Mouse (Mus musculus) c-Kit-negative CD71-positive TER-119-positive erythroid progenitor cells, embryonic 14.5 days (primary cell): ENCODE measurements at regions not wholly inside any gene's neighbourhood (a gene's known extent, or its start where the extent isn't known, plus 50 kb on each side); places are given as distances from the start of the nearest gene placed in this dataset.
"Not testable (repeated sequence)": the region's sequence is repeated elsewhere in the genome, so short reads cannot be mapped to it uniquely, and the experiment has no call there.

Source experiments
- DNase-seq: peaks from one replicate; pipeline ENCODE4 v3.0.0-alpha.2; 2013; ENCODE audit warnings: low read depth, low spot score

DNA sequence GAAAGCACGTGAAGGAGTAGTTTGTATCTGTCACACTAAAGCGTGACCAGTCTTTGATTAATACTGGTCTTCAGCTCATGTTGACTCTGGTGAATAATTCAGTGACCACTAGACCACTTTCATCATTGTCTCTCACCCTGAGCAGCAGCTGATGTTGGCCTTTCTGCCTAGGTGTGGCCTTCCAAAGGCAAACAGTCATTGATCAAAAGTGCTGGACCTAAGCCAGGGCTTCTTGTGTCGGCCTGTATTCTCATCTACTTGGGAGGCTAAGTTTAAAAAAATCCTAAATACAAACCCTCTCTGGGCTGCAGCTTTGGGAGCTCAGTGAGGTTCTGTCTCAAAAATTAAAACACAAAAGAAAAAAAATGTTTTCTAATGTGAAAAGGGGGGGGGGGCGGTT, 475.0 kb upstream of the Cdh5 start:
- no peak for DNase-seq

DNA sequence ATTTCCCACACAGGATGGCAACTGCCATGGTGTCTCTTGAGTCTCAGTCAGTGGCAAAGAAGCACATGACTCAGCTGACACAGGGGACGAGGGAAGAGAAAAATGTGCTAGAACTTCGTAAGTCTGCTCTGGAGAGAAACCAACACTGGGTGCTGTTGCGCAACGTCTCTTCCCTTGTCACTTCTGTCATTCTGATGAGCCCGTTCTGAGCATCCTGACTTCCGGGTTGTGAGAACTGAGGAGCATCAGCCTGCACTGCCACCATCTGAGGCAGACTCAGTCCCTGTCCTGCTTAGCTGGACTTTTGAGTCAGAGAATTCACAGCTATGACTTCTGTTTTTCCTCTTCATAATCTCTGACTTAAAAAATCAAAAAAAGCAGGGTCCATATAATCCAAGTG, 468.9 kb upstream of the Cdh5 start:
- DNase-seq = no peak

DNA sequence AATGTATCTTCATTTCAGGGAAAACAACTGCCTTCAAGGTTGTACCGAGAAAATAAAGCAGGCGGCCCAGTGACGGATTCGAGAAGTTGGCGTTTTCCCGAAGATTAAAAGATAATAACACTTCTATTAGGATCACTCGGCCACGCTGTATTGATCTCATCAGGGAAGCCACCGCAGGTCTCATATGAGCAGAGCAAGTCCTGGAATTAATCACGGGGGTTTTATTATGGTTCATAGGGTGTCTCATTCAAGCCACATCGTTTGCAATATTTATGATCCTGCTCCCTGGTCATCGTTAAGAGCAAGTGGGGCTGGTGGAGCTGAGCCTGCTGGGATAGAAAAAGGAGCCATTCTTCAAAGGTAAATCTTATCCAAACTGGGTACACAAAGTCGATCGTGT, 466.5 kb upstream of the Cdh5 start:
- no peak for DNase-seq

DNA sequence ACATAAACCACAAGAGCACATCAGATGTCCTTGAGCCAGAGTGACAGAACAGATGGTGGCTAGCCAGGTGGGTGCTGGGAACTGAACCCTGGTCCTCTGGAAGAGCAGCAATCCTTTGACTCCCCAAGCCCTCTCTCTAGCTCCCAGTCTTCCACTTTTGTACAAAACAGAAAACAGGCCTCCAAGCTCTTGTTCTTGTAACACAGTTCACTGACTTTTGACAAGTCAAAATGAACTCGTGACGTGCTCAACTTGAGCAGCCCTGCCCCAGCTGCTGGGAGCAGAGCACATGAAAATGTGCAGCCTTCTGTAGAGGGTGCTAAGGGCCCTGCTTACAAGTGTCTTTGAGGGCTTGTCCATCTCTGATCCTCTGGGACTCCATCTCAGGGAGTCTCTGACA, 457.8 kb upstream of the Cdh5 start:
- DNase-seq = no peak

DNA sequence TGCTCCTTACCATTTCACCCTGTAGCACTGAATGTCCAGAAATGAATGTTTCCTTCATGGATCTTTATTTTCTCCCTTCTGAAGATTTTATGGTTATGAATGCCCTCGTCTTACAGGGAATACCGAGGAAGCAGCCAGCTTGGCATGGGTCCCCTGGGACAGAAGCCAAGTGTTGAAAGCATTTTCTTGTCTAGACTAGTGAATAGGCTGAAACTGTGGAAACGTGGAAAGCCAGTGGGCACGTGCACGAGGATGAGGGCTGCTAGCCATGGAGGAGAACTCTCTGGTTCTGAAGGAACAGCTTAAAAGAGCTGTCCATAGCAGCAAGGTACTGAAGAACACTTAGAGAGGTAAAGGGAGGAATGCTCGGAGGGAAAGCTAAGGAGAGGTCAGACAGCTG, 457.3 kb upstream of the Cdh5 start:
- DNase-seq = no peak

DNA sequence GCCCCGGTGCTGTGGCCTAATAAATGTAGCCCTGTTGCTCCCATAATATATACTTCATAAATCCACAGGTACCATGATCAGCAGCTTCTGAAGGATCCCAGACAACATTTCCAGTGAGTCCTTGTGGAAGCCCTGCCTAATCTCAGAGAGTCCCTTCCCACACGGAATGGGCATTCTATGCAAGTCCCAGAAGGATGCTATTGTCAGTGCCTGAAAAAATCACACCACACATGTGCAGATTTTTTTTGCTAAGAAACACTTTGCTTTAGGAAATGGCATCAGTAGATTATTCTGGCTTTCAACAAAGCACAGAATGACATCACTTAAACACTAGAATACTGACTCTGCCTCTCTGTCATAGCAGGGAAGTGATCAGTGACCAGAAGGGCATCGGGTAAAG, 456.6 kb upstream of the Cdh5 start:
- no peak for DNase-seq

DNA sequence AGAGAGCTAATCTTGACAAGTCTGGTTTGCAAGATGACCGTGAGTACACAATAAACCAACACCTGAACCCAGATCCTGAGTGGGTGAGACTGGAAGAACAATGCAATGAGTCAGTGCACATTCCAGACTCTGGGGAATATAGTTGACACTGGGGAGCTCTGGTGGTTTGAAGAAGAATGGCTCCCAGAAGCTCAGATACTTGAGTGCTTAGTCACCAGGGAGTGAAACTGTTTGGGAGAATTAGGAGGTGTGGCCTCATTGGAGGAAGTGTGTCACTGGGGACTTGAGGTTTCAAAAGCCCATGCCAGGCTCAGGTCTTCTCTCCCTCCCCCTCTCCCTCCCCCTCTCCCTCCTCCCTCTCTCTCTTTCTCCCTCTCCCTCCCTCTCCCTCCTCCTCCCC, 436.6 kb upstream of the Cdh5 start:
- no peak for DNase-seq

DNA sequence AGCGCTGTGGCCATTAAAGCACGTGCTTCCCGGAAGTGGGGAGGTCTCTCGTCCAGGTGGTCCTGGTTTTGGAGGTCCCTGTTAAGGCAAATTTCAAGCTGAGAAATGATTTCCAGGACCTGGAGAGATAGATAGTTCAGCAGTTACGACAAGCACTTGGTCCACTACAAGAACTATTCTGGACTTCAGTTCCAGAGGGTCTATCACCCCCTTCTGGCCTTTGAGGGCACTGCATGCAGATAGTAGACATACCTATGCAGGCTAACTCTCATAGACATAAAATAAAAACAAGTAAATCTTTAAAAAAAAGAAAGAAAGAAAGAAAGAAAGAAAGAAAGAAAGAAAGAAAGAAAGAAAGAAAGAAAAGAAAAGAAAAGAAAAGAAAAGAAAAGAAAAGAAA, 415.2 kb upstream of the Cdh5 start:
- DNase-seq = not testable (repeated sequence)

DNA sequence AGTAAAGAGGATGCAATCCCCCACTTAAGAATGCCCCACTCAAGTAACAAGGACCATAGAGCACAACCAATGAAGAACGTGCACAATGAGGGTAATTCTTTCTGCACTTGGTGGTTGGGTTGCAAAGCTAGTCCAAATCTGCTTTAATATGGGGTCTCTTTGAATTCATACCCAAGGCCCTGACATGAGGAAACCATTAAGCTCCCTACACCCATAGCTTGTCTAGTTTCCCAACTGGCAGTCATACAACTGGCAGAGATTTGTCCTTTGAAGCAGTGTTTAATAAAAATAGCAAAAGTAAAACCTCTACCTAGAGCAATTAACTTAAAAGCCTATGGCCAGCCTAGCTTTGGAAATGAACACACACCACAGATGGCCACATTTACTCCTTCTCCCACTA, 411.0 kb upstream of the Cdh5 start:
- DNase-seq = no peak

DNA sequence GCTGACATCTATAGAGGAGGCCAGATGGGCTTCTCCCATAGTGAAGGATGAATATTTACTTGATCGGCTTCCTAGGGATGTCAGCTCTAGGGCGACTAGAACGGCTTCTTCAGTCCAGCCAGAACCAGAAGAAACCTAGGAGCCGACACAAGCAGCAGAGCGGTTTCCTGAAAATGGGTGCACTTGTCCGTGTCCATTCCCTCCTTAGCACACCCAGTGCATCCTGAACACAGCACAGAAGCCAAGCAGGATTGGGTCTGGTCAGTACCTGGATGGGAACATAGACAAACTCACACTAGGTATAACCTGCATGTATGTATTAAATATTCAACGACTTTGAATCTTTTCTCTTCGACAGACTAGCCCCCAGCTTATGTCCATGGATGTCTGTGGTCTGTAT, 407.9 kb upstream of the Cdh5 start:
- DNase-seq = no peak

DNA sequence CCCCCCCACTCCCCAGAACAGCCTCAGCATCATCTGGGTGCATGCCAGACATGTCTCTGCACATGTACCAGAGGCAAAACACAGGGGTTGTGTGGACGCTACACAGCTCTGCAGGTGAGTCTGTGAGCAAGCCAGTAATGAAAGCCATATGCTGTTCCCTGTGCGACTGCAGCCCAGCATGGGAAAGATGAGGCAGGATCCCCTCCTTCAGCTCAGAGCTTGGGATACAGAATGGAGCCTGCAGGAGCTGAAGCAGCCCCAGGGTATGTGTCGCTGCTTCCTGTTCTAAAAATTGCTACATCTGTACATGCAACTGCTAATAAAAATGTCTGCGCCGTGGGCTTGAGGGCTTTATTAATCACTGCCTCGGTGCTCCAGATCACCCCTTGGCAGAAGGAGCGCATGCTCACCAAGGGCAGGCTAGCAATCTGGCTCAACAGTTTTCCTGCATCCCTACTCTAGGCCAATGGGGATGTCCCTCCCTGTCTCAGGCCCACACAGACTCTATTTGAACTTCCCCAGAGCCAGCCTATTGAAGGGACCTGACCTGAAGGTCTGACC, 407.0 kb upstream of the Cdh5 start:
- no peak for DNase-seq

DNA sequence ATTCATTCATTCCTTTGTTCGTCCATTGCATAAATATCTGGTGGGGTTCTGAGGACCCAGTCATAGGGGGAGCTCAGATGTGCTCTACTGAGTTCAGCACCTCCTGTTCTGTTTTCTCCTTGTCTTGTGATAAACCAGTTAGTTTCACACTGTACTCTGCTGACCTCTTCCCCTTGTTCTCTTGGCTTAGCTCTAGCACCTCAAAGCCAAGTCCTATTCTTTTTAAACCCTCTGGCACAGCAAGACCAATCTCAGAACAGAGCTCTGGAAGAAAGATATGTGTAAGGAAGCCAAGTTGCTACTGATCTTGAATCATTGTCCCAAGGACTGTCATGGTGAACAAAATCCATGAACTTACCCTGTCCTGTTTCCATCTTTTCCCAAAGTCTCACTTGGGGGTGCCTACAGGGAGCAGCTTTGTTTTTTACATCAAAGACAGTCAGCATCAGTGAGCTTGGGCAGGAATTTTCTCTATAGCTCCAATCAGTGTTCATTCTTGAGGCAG, 402.4 kb upstream of the Cdh5 start:
- DNase-seq = no peak

DNA sequence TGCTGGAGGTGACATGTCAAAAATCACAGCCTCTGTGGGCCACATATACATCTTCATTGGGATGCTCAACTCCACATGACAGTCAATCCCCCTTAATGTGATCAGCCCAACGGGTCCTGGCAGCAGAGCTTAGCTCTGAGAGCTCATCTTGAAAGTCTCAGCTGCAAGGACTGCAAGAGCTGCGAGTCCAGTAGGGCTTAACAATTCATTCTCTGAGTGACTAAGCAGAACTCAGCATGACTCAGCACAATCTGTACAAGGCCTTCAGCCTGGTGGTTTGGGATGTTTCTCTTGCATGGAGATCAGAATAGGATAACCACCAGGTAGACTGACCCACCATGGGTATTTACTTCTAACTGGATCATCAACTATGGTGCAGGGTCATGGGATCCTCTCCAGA, 399.2 kb upstream of the Cdh5 start:
- no peak for DNase-seq

DNA sequence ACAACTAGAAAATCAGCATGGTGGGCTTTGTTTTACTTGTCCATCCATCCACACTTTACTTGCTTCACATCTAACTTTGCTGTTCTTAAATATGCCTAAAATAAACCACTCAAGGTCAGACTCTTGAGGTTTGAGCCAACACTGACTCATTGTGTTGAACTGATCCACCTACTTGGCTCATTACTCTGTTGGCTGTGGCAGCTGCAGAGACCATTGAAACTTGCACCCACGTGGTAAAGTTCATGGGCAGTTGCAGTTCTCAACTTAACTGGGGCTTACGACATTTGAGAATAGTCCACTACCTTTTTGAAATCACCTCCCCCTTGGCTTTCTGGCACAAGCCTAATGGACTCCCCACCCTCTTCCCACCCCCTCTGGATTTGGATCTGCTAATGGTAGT, 395.3 kb upstream of the Cdh5 start:
- DNase-seq = no peak

DNA sequence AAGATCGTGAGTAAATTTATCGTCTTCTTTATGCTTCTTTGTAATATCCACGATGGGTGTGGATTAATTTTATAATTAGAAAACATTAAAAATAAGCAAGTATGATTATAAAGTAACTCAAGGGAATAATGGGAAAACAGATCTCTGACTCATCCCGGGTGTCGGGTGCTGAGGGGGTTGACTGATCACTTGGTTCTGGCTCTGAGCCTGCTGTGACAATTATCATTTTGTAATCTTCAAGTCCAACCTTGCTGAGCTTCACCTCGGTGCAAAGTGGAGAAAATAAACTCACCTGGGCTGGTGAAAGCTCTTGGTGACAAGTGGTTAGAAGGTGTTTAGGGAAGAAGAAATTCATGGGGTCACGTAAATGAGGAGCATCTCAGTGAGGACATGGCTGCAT, 390.6 kb upstream of the Cdh5 start:
- not testable (repeated sequence) for DNase-seq

DNA sequence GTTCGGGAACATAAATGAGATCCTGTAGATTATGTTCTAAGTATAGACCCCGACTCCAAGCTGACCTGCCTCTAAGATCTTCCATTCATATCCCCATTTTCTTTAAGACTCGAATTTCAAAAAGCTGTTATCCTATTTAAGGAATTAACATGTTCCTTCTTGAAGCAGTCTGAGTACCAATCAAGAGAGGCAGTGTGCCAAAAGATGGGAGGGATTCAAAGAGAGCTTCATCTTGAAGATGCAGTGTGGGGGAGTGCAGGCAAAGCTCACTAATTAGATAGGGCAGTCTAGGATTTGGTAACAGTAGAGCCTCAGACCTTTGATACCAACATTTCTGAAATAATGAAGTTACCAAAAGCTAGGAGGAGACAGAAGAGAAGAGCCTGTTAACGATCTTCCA, 383.7 kb upstream of the Cdh5 start:
- DNase-seq = no peak

DNA sequence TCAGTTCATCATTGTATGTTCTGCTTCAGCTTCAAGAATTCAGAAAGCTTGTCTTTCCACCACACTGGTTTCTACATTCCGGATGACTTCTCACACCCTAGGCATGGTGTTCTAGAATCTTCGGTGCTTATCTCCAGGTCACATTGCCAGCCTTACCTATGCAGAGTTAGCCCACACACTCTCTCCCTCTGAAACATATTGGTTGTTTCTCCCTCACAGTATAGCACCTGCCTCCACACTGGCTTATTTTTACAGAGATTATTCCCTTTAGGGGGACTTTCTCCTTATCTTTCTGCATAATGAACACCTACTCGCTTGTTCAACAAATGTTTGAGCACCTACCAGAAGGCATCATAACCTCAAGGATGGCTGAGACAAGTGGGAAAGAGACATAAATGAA, 368.0 kb upstream of the Cdh5 start:
- no peak for DNase-seq

DNA sequence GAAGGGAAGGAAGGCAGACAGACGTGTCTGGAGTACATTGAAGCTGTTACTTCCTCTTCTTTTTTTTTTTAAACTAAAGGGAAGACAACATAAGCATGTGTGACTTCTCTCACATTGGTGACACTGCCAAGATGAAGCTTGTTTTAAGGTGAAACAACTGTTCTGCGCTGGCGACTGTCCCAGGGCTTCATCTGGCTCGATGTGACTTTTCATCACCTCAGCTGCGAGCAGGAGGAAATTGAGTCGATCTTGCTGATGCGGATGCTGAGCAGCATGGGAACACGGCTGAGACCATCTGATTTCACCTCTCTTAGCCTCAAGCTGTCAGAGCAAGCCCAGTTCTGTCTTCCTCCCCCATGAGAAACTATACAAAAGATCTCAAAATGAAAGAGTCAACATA, 363.1 kb upstream of the Cdh5 start:
- no peak for DNase-seq

DNA sequence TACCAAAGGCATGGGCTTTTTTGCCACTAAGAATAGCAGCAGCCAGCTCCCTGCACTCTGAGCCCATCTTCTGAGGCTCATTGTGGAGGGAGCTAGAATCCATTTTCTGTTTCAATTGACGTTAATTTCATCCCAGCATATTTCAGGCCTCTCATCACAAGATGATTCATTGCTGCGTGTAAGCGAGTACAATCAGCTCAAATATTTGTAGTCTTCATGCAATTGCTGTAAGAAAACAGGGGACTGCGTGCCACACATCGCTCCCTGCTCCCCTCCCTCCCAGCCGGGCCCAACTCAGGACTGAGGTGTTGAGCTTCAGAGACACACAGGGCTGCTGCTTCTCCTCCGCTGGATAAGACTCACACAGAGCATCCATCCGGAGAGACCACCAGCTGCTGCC, 360.0 kb upstream of the Cdh5 start:
- DNase-seq = no peak

DNA sequence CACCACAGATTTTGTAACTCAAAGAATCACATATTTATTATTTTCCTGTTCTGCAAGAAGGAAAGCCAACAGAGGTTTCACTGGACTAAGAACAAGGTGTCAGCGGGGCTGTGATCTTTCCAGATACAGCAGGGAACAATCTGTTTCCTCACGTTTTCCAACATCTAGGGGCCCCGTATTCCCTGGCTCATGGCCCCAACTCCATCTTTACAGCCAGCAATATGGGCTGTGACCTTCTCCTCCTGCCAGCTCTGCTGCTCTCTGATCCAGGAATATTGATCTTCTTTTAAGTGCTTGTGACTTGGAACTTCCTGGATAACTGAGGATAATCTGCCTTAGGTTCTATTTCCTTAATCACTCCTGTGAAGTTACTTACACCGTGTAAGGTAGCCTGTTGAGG, 352.7 kb upstream of the Cdh5 start:
- DNase-seq = no peak

DNA sequence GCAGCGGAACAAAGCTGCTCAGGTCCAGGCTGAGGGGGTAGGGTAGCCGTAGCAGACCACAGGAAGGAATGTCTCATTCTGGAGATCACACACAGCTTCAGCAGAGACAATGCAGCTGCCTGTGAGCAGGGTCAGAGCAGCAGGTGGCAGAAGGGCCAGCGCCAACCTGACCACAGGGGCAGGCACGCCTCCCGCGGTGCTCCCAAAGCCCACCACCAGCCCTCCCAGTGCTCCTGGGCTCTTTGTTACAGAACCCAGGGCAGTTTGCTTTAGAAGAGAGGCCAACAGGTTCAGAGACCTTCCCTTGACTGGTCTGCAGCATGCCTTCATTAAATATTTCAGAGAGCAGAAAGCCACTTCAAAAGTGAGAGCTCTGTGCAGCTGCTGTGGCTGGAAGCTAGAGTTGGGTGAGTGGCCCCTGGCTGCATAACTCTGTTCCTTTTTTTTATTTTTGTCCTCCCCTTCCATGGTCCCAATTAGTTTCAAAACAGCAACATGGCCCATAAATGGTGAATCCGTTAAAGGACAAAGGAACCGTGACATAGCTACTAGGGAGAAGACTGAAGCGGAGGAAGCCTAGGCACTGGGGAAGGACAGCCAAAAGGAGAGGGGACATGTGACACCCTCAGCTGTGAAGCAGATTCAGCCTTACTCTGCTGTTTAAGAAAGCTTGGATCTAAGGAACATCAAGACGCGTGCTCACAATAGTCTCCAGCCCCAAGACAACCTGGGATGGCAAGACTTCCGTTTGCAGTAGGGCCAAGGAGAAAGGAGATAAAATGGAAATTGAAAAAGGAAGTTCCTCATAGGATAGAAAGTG, 350.9 kb upstream of the Cdh5 start:
- no peak for DNase-seq

DNA sequence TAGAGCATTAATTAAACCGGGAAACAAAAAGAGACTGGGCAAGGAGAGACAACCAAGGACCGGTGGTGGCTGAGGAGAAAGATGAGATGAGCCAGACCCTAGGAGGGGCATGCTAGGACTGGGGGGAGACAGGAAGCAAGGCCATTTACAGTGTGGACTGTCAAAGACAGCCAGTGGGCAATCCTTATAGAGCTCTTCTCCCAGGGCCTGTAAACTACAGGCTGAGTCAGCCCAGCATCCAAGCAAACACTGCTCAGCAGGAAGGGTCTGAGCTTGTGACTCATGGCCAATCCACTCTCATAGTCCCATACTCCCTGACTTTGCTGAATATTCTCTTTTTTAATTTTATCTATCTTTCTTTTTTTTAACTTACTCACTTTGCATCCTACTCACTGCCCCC, 350.3 kb upstream of the Cdh5 start:
- no peak for DNase-seq

DNA sequence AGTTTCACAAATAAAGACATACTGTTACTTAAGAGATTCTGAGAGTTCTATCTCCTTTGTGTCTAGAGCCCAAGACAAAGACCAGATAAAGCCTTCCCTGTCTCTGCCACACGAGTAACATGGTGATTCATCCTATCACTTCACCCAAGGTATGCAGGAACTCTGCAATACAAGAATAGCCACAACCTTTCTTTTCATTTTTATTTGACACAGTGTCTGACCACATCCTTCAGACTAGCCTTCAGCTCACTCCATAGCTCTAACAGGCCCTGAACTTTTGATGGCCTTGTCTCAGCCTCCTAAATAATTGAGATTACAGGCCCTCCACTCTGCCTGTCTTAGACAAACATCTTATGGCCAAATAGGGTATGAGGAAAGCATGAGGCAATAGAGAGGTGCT, 337.6 kb upstream of the Cdh5 start:
- no peak for DNase-seq

DNA sequence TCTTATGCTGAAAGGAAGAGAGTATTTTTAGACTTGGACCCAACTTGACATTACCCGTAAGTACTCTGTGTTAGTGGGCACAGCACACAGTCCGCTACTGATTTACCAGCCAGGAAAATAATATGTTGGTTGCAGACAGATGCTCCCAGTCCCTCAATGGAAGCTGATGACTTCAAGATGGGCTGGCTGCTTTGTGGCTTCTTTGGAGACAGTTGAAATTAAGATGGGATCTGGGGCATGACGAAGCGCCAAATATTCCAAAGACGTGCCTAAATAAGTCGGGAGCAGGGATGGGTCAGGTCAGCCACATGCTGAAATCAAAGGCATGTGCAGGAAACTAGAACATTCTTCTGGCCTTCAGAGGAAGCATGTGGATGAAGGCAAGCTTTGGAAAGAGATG, 321.8 kb upstream of the Cdh5 start:
- no peak for DNase-seq
